Mouse (Mus musculus): ENCODE data around the gene Prss35.

DNA sequence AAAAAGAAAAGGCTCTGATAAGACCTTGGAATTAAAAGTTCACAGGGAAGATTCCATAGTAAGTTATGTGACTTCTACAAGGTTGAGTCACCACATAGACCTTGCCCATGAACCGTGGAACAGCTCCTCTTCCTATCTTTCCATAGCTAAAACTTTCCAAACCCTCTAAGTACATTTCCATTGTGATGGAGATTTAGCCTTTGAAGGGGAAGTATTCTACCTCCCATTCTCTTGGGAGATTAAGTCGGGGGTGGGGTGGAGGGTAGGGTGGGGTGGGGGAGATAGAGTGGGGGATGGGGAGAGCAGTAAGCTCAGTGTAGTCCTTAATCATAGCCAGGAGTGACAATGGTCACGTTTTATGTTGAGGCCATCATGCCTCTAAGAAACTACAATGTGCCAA, 3.5 kb upstream of the Prss35 start:
- TF ChIP-seq CTCF (IDR thresholded peaks at IDR 0.05; ENCODE audit: low read depth) (no peak), EP300 (IDR thresholded peaks at IDR 0.05; ENCODE audit: low read depth) (no peak)

All from liver, embryonic 14.5 days (tissue).